Mouse (Mus musculus) cerebellum, postnatal 14 days (tissue): ENCODE data around the gene Meis2.

Source experiments
- DNase-seq, 2 experiments: peaks; one replicate each; pipeline ENCODE4 v3.0.0; 2021; ENCODE audit warnings: mixed read lengths in 2 of 2

Meis2 gene

DNA sequence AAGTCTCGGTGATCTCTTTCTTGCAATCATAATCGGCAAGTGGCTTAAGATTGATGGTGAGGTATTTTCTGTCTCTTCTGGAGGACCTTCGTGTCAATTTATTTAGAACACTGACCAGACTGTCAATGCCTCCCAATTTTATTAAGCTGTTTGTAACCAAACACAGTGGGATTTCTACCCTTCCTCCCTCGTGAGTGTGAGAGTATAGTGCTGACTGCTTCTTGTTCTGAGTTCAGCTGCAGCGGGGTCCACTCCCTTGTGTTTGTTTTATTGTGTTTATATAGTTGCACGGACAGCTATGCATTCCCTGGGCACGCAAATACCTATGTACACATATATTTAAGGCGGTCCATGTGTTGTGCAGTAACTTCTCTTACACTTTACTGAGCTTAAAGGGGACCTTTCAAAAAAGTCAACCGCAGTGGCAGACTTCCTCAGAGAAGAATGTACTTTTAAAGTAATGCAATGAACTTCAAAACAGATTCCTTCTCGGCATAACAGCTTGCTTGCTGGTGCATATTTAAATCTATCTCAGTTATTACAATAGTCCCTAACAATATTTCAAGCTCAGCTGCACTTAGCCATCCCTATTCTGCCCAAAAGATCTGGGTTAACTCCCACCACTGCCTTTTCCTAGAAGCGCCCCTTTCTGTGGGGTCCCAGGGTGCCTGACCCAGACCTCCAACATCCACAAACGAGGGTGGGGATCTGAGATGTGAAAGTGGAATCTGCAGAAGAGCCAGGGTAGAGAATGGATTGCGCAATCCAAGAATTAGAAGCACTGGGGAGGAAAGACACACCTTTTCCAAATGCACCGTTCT lies 211.4 kb downstream of the Meis2 start:
- peak in 1 of 2 experiments; percentile 9 for DNase-seq

DNA sequence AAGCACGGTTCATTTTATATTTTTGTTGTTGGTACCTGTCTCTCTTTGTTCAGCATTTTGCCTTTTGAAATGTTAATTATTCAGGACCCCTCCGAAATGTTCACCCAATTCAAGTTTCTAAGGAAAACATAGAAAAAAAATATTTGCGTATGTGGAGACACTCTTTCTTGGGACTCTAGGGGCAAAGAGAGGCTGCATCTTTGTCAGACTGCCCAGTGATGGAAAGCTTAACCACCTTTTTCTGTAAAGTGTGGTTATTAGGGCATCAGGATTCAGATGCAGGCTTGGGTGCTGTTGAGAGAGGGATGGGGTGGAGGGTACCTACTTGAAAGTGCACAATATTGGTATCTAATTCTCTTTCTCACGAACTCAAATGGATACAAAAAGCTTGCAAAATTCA lies 212.4 kb downstream of the Meis2 start:
- DNase-seq, result no peak

DNA sequence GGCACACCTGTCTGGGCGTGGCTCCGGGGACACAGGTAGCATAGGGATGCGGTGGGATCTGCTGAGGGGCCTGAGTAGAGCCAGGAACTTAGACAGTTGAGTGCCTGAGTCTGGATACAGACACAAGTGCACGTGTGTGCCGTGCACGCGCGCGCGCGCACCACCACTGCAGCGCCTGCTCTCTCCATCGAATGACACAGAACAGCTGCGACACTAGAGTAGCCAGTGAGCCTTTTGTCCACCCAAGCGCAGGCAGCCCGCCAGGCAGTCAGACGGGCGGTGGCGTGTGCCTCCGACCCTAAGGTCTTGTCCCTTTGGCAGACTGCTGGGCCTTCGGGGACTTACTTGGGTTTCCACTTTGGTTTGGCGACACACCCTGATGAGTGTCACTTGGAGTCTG lies 213.0 kb downstream of the Meis2 start:
- peak; percentile 14 to 32 for DNase-seq

- no peak for DNase-seq
Observed at GRCm38 (mm10) chr2:115852109-115852508, 213.5 kb downstream of the Meis2 start.

GRCm38 (mm10) chr2:115850961-115851360 lies 214.7 kb downstream of the Meis2 start:
- no peak for DNase-seq

GRCm38 (mm10) chr2:115842821-115843220 lies 222.8 kb downstream of the Meis2 start:
- DNase-seq, result no peak

GRCm38 (mm10) chr2:115836034-115836433 lies 229.6 kb downstream of the Meis2 start:
- DNase-seq, result no peak

DNA sequence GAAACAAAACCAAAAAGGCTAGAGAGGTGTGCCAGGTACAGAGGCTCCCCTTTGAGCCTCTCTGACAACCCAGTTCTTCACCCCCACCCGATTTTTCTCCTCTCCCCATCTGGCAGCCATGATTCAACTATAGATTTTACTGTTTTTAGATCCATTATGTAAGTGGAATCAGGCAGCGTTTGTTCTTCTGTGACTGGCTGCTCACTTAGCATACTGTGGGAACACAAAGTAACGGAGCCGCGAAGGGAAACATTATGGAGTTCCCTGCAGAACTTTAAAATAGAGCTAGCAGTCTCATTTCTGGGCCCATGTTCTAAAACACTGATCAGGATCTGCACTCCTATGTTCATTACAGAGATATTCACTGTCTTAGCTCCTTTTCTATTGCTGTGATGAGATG lies 243.3 kb downstream of the Meis2 start:
- DNase-seq, result no peak

GRCm38 (mm10) chr2:115817959-115818358 lies 247.7 kb downstream of the Meis2 start:
- DNase-seq, result no peak

GRCm38 (mm10) chr2:115813721-115814120 lies 251.9 kb downstream of the Meis2 start:
- no peak for DNase-seq

DNA sequence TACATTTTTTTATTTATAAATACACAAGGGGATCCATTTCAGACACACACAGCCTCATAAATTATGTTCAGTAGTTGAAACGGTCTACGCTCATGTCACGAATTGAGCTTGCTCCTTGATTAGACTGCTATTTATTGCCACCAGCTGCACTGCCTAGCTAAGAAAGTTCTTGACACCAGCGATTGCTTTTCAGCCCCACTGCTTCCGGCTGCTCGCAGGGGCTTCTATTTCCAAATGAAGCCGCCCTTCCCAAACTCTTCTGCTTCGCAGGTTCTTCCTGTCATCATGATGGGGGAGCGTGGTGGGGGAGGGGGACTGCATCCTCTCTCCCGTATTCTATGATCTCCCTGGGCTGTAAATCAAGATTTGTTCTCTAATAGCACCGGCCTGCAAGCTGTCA lies 252.3 kb downstream of the Meis2 start:
- DNase-seq, result peak; percentile 4 to 16
